Mouse (Mus musculus) left cerebral cortex, postnatal 36 days (tissue): ENCODE results near the gene Nipa2. TPM values are rescaled to one million over a fixed set of nuclear protein-coding genes. Genes with fewer than 3 reads are reported as not detected.
A peak's percentile ranks its signal among the peaks of the same experiment; 100 is the strongest.

Experiments used
- DNase-seq, 2 experiments: peaks; one replicate each; pipeline ENCODE4 v3.0.0; 2021 to 2022; ENCODE audit warnings: low spot score in 2 of 2, mixed read lengths in 1 of 2
- intact Hi-C: fragments of 180-260 bp; cut with DNase I; formaldehyde crosslinking; loops from one replicate; pipeline ENCODE4 v1.15.1; 2025
- total RNA-seq, 2 experiments: library from RNA; stranded (reverse); gene quantifications; 2 replicates each; pipeline ENCODE4 v1.2.3; 2021

Nipa2 gene
- total RNA-seq: 10 to 100 TPM; 51.0 to 59.2 TPM

GRCm38 (mm10) chr7:55962004-55962908 is at the start of gene Nipa2:
Nipa2 (minus strand) TSS chr7:55962476.
- peak; percentile 95 for DNase-seq
- intact Hi-C loops: no loop called here

- intact Hi-C loops: no loop called here
- no peak for DNase-seq
Observed at GRCm38 (mm10) chr7:56011018-56011333, 48.7 kb upstream of the Nipa2 start.

DNA sequence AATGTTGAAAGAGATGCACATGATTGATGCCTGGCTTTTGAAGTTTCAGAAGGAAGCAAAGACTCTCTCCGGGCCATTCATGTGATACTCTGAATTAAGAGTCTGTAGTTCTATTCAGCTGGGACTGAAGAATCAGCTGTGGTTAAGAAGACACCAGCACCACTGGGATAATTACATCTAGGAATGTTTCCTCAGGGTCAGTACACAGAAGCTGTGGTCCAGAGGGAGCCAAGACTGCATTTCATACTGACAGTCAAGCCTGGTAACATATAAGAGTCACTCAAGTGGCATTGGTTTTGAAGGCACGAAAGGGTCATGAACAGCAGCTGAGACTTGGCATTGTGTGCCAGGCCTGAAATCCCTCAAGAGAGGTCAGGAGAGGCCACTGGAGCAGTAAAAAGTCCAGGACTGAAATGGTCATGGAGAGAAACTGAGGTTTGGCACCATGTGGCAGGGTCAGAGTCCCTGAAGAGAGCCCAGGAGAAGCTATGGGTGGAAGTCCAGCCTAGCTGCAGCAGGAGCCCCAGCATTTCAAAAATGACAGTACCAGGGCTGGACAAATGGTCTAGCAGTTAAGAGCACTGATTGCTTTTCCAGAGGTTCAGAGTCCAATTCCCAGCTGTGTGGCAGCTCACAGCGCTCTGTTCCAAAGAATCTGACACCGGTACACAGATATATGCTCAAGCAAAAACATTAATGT is 48.2 kb upstream of the Nipa2 start:
- no peak for DNase-seq
- intact Hi-C loops: no loop called here

GRCm38 (mm10) chr7:55998997-55999396 is 36.7 kb upstream of the Nipa2 start:
- intact Hi-C loops: no loop called here
- no peak for DNase-seq

DNA sequence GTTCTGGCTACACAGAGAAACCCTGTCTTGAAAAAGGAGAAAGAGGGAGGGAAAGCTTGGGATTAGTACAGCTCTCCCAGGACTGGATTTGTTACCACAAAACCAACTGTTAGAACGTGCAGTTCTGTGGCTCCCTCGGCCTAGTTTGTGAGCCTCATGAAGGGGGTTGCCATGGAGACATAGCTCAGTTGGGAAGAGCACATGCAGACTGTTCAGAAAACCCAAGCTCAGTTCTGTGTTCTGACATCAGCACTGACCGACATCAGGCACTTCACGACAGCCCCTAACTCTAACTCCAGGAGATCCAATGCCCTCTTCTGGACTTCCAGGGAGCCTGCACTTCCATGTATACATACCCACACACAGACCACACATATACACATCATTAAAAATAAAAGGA is 32.7 kb upstream of the Nipa2 start:
- DNase-seq: peak in 1 of 2 experiments; percentile 40
- intact Hi-C loops: no loop called here

- DNase-seq: peak in 1 of 2 experiments; percentile 26
- intact Hi-C loops: no loop called here
Observed at GRCm38 (mm10) chr7:55991858-55992257, 29.6 kb upstream of the Nipa2 start.

- intact Hi-C loops: no loop called here
Observed at GRCm38 (mm10) chr7:55991129-55991528, 28.9 kb upstream of the Nipa2 start.

GRCm38 (mm10) chr7:55986526-55987214 is 24.4 kb upstream of the Nipa2 start:
- intact Hi-C loops: loop anchor here (2.0 to 5.0 kb wide), 2 partner anchors 36 to 54 kb away; no protein-coding TSS in a partner anchor

More at GRCm38 (mm10) chr7:55991129-55991528, 28.9 kb upstream of the Nipa2 start:
- no peak for DNase-seq

GRCm38 (mm10) chr7:55984754-55985153 is 22.5 kb upstream of the Nipa2 start:
- DNase-seq: no peak
- intact Hi-C loops: loop anchor here (5.0 kb wide), 1 partner anchor 38 kb away; no protein-coding TSS in a partner anchor

More at GRCm38 (mm10) chr7:55986526-55987214, 24.4 kb upstream of the Nipa2 start:
- peak; percentile 46 to 72 for DNase-seq

GRCm38 (mm10) chr7:55983107-55983506 is 20.8 kb upstream of the Nipa2 start:
- intact Hi-C loops: no loop called here
- no peak for DNase-seq

DNA sequence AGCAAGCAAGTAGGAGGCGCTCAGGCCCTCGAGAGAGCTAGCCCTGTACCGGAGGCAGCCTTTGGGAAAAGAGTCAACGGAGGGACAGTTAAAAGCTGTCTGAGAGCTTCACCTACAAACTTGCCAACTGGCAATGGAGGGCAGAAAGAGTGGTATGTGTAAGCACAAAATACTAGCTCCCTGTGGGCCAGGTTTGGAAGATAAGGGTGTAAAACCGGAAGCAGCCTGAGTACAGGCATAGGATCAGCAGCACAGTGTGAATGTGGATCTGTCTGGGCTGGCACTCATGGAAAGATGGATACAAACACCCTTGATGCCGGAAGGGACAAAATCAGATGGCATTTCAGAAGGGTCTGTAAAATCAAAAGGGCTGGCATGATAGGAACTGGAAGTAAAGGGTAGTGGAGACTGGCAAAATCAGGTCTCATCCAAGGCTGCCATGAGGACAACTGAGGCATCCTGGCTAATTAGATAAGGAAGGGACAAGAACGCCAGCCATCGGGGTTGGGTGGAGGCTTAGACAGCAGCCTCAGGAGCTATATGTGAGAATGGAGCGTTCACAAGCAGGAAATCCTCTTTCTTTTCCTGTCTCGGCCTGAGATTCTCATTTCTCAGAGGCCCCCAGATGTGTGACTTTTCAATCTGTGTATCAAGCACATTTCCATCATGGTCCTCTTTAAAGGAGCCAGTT is 19.9 kb upstream of the Nipa2 start:
- DNase-seq: no peak
- intact Hi-C loops: no loop called here

- DNase-seq: no peak
- intact Hi-C loops: no loop called here
Observed at GRCm38 (mm10) chr7:55981511-55981910, 19.2 kb upstream of the Nipa2 start.

DNA sequence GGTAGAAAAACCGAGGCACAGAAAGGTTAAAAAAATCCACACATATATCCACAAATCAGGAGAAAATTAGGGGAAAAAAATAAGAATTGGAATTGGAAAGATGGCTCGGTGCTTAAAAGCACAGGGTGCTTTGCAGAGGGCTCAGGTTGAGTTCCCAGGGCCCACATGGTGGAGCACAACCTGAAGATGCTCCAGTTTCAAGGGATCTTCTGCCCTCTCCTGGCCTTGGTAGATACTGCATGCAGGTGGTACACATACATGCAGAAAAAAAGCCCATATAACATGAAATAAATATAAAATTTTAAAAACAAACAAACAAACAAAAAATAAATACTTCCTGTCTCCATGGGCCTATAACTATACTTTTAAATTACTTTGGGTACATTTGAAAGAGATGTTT is 12.2 kb upstream of the Nipa2 start:
- no peak for DNase-seq
- intact Hi-C loops: no loop called here

- intact Hi-C loops: no loop called here
- DNase-seq: no peak
Observed at GRCm38 (mm10) chr7:55969415-55969814, 7.1 kb upstream of the Nipa2 start.

DNA sequence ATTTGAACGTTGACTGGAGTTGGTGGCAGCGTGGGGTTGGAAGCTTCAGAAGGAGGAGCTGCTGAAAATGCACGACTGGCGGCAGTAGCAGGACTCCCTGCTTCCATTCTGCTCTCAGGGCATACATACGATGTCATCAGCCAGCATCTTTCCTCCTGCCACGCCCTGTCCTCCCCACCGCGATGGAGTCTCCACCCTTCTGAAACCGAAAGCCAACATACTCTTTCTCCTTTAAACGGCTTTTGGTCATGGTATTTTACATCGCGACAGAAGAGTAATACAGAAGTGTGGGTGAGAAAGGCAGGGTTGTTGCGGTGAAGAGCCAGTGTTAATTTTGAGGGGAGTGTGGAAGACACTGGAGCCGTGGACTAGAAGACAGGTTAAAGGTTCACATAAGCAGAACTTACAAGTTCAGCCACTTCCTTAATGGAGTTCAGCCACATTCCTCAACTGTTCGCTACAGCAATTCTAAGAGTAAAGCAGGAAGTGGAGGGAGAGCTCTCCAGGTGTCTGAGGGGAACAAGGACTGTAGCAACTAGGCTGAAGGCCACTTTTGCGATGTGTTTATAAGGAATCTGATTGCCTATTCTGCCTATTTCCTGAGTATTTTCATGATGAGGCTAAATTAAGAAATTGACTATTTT is 6.1 kb upstream of the Nipa2 start:
- intact Hi-C loops: no loop called here
- DNase-seq: peak; percentile 36 to 44

DNA sequence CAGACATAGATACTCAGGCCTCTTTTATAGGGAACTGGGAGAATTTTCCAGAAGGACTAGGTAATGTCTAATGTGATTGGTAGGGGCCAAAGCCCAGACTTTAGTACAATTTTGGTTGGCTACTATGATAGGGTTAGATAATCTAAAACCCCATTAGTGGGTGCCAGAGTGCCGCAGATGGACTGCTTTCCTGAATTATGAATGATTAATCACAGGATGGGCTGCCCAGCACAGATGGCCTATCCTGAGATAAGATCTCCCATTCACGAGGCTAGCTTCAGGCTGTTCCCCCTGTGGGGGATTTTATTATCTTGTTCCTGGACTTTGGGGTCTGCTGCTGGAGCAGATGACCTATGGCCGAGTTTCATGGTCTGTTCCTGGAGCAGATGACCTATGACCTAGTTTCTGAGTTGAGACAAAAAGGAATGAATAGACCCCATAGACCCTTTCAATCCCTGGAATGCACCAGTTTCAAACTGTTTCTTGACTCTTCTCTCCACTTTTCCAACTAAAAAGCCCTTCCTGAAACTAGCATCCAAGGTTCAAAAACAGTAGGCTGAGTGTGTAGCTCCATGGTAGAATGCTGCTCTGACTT is 4.7 kb upstream of the Nipa2 start:
- intact Hi-C loops: no loop called here

DNA sequence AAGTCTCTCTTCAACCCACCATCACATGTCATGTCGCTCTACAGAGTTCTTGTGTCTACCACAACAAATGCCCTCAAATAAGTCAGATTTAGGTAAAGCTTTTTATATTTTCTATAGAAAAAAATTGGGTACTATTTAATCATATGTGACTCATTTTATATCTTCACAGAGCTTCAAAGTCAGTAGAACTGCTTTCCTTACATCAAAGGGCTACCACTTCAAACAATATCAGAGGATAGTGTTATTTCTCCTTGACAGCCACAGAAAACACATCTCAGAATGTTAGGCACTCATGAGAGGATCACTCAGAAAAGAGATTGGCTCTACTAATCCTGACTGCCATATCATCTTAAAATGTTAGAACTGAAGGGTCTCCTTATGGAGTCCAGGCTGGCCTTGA is 1.8 kb downstream of the Nipa2 start:
- DNase-seq: no peak
- intact Hi-C loops: no loop called here

More for the DNA sequence above, 4.7 kb upstream of the Nipa2 start:
- DNase-seq: no peak

DNA sequence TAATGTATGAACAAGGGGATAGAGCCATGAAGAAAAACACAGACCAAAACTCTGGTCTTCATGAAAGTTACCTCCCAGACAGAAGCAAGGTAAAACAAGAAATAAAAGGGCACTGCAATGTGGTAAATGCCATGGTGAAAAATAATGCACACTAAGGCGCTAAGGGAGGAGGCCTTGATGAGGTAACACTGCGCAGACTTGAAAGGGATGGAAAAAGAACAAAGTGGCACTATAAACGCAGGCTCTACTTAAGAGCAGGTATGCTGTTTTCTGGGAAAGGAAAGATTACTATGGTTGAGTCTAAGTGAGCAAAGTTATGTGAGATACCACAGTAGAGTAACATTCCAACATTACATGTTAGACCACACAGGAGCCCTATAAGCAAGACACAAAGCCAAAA is 2.5 kb downstream of the Nipa2 start:
- DNase-seq: no peak
- intact Hi-C loops: no loop called here

- DNase-seq: no peak
- intact Hi-C loops: no loop called here
Observed at GRCm38 (mm10) chr7:55957916-55958315, 4.4 kb downstream of the Nipa2 start.
